Mouse (Mus musculus): ENCODE measurements around the gene Trim71.

- TF ChIP-seq GATA1 (IDR thresholded peaks at IDR 0.05; ENCODE audit: borderline replicate concordance, low read length), result no peak
- no peak for TF ChIP-seq FLI1 (IDR thresholded peaks at IDR 0.05; ENCODE audit: low read length)
Observed at GRCm38 (mm10) chr9:114531276-114531675, 32.9 kb downstream of the Trim71 start.
